Mouse (Mus musculus) erythroblast, embryonic 14.5 days (primary cell): ENCODE measurements around the gene Gm20517.

Experiments
- GATA1 ChIP-seq: IDR thresholded peaks from 2 replicates; pipeline ENCODE4 v1.6.1; 2012; ENCODE audit warnings: low read length, inconsistent platforms, mixed read lengths
- TAL1 ChIP-seq: IDR thresholded peaks from 3 replicates; pipeline ENCODE4 v1.6.1; 2012; ENCODE audit warnings: low read length, inconsistent platforms, mixed read lengths

GRCm38 (mm10) chr17:47595248-47596161 lies 15.9 kb upstream of the Gm20517 start:
- no peak for TF ChIP-seq GATA1
- TF ChIP-seq TAL1 = no peak
